ENCODE assay signal across 8 mouse cellular contexts in genomic region chr4:100777376-100778041, GRCm38 (mm10). TPM values are rescaled to one million over a fixed set of nuclear protein-coding genes. Genes with fewer than 3 reads are reported as not detected.
DNase-seq lines count a peak whose midpoint lies in the region; ATAC-seq and TF ChIP-seq lines count a peak whose summit lies in the region.

No protein-coding gene starts in this region.

- no peak for TF ChIP-seq CTCF in cortical plate, adult 2 months (IDR thresholded peaks at IDR 0.05; ENCODE audit: extremely low read depth, insufficient read depth, low read length)
- TF ChIP-seq CTCF in liver, embryonic 14.5 days (IDR thresholded peaks at IDR 0.05; ENCODE audit: low read depth) = no peak

- no peaks in the 10 kb centered on the region for H3K27me3 ChIP-seq in intestine, embryonic 15.5 days (replicated peaks)
- peaks cover 45% of the 10 kb centered on the region for H3K27me3 ChIP-seq in liver, embryonic 14.5 days (ENCODE audit: control insufficient read depth, insufficient read depth, low read length)
- peaks cover 3% of the 10 kb centered on the region; the same call in 1 of the 2 replicates for H3K27me3 ChIP-seq in neural tube, embryonic 14.5 days (ENCODE audit: control insufficient read depth, insufficient read depth, low read length)

- H3K27ac ChIP-seq in cortical plate, adult 2 months (ENCODE audit: insufficient read depth, low read length) = peak overlapping the region; percentile 63; the same call in 1 of the 2 replicates
- H3K27ac ChIP-seq in intestine, embryonic 15.5 days = peak overlapping the region; percentile 90
- H3K27ac ChIP-seq in liver, embryonic 14.5 days = no peak overlapping the region
- H3K27ac ChIP-seq in neural tube, embryonic 14.5 days (ENCODE audit: low read depth, low read length) = peak overlapping the region; percentile 80

- peak overlapping the region; percentile 61 for H3K4me3 ChIP-seq in cortical plate, adult 2 months (ENCODE audit: insufficient read depth, low read length)
- peak overlapping the region; percentile 94 for H3K4me3 ChIP-seq in intestine, embryonic 15.5 days (replicated peaks)
- peak overlapping the region; percentile 32 to 52 for H3K4me3 ChIP-seq in liver, embryonic 14.5 days (ENCODE audit: insufficient read depth in 1 of 2, low read depth in 2 of 2, low read length in 2 of 2)
- H3K4me3 ChIP-seq in neural tube, embryonic 14.5 days (ENCODE audit: low read depth, low read length) = peak overlapping the region; percentile 68

- no peak for TF ChIP-seq POLR2A in cortical plate, adult 2 months (IDR thresholded peaks at IDR 0.05; ENCODE audit: extremely low read depth, insufficient read depth, low read length)

- ATAC-seq in frontal cortex, adult (ENCODE audit: low TSS enrichment) = peak; percentile 17; the same call in 1 of the 2 replicates
- peak; percentile 37 for ATAC-seq in granulocyte monocyte progenitor cell, adult 5-6 weeks (replicated peaks; ENCODE audit: poor library complexity, severe bottlenecking)
- peak; percentile 50 for ATAC-seq in intestine, embryonic 15.5 days
- no peak for ATAC-seq in liver, embryonic 14.5 days (ENCODE audit: insufficient read depth)
- ATAC-seq in neural tube, embryonic 14.5 days (ENCODE audit: low read depth) = peak; percentile 52; the same call in 1 of the 2 replicates

- H3K4me2 ChIP-seq in intestine, embryonic 15.5 days (replicated peaks) = peak overlapping the region; percentile 90
- peak overlapping the region; percentile 53 for H3K4me2 ChIP-seq in liver, embryonic 14.5 days (ENCODE audit: low read depth)
- peak overlapping the region; percentile 89 for H3K4me2 ChIP-seq in neural tube, embryonic 14.5 days (ENCODE audit: low read depth, low read length)

- TF ChIP-seq EP300 in liver, embryonic 14.5 days (IDR thresholded peaks at IDR 0.05; ENCODE audit: low read depth) = no peak

- no peaks in the 10 kb centered on the region; the same call in 1 of the 2 replicates for H3K4me1 ChIP-seq in cortical plate, adult 2 months (ENCODE audit: control insufficient read depth, insufficient read depth, low read length)
- peaks cover 13% of the 10 kb centered on the region; the same call in 1 of the 2 replicates for H3K4me1 ChIP-seq in intestine, embryonic 15.5 days (replicated peaks)
- no peaks in the 10 kb centered on the region for H3K4me1 ChIP-seq in liver, embryonic 14.5 days (replicated peaks; ENCODE audit: control insufficient read depth in 2 of 2, insufficient read depth in 2 of 2, low read length in 1 of 2)
- peaks cover 17% of the 10 kb centered on the region for H3K4me1 ChIP-seq in neural tube, embryonic 14.5 days (ENCODE audit: control insufficient read depth, insufficient read depth, low read length)

- peak overlapping the region; percentile 91 for H3K9ac ChIP-seq in intestine, embryonic 15.5 days
- no peak overlapping the region for H3K9ac ChIP-seq in liver, embryonic 14.5 days (replicated peaks)
- H3K9ac ChIP-seq in neural tube, embryonic 14.5 days (replicated peaks; ENCODE audit: low read depth, low read length) = peak overlapping the region; percentile 69

- under 1% methylated on average over 42 of the region's 42 CpGs for WGBS in intestine, embryonic 15.5 days
- under 1% methylated on average over 42 of the region's 42 CpGs for WGBS in liver, embryonic 14.5 days (ENCODE audit: insufficient replicate concordance)
- under 1% methylated on average over 42 of the region's 42 CpGs for WGBS in neural tube, embryonic 14.5 days

- no peaks in the 10 kb centered on the region for H3K36me3 ChIP-seq in intestine, embryonic 15.5 days
- H3K36me3 ChIP-seq in liver, embryonic 14.5 days (replicated peaks; ENCODE audit: control insufficient read depth, insufficient read depth, low read depth) = no peaks in the 10 kb centered on the region
- no peaks in the 10 kb centered on the region for H3K36me3 ChIP-seq in neural tube, embryonic 14.5 days (ENCODE audit: control insufficient read depth, insufficient read depth, low read length)

- no peak for DNase-seq in frontal cortex, postnatal 25 days (ENCODE audit: low spot score in 2 of 2)
- no peak for DNase-seq in liver, embryonic 14.5 days (ENCODE audit: low read depth in 3 of 3, low spot score in 3 of 3)
- no peak for DNase-seq in MN1 (ENCODE audit: low spot score)

- H3K9me3 ChIP-seq in intestine, embryonic 15.5 days = no peaks in the 10 kb centered on the region
- no peaks in the 10 kb centered on the region for H3K9me3 ChIP-seq in liver, embryonic 14.5 days (ENCODE audit: control insufficient read depth, low read length)
- H3K9me3 ChIP-seq in neural tube, embryonic 14.5 days (ENCODE audit: control insufficient read depth, low read length) = no peaks in the 10 kb centered on the region

RNA-seq across cellular contexts. Expression of gene Cachd1, which starts 1.0 kb away (rescaled TPM):
- 13.7 and 16.1 TPM in 2 replicates for polyA plus RNA-seq in cortical plate, adult 2 months (2012; rRNA removed)
- total RNA-seq in granulocyte monocyte progenitor cell, adult 5-6 weeks (2014; fragmentation: Nextera tagmentation) = not detected in 2 replicates
- 1.8 TPM in 1 of 2 replicates, not detected in the other for total RNA-seq in granulocyte monocyte progenitor cell, adult 5-6 weeks (2017)
- 13.4 and 16.7 TPM in 2 replicates for polyA plus RNA-seq in intestine, embryonic 15.5 days (2015; fragmentation: Nextera tagmentation; extraction: Ambion mirVana)
- 6.2 and 10.2 TPM in 2 replicates for polyA plus RNA-seq in liver, embryonic 14.5 days (2012; rRNA removed)
- polyA plus RNA-seq in liver, embryonic 14.5 days (2014; fragmentation: Nextera tagmentation; extraction: Ambion mirVana) = 3.7 and 4.5 TPM in 2 replicates
- polyA plus RNA-seq in neural tube, embryonic 14.5 days (2014; fragmentation: Nextera tagmentation; extraction: Ambion mirVana) = 15.3 and 18.6 TPM in 2 replicates

Comparison
In these comparisons a context has a peak if more than half of its experiments do, and no peak if none do; other contexts are left out.
1. H3K4me3 ChIP-seq: peak in every context shown above with its lines; median percentile 94 in intestine, embryonic 15.5 days; 68 in neural tube, embryonic 14.5 days; 61 in cortical plate, adult 2 months; 42 in liver, embryonic 14.5 days.